Mouse (Mus musculus) stomach, postnatal 0 days (tissue): Measurements from ENCODE around the gene Smoc2.

ENCODE experiments used
- CTCF ChIP-seq: IDR thresholded peaks from 2 replicates; pipeline ENCODE4 v1.5.1; 2016; ENCODE audit warnings: antibody characterized with exemption, low read depth, mild to moderate bottlenecking, moderate library complexity
- EP300 ChIP-seq: optimal IDR thresholded peaks from 2 replicates; pipeline ENCODE3; 2016; ENCODE audit warnings: antibody characterized with exemption

DNA sequence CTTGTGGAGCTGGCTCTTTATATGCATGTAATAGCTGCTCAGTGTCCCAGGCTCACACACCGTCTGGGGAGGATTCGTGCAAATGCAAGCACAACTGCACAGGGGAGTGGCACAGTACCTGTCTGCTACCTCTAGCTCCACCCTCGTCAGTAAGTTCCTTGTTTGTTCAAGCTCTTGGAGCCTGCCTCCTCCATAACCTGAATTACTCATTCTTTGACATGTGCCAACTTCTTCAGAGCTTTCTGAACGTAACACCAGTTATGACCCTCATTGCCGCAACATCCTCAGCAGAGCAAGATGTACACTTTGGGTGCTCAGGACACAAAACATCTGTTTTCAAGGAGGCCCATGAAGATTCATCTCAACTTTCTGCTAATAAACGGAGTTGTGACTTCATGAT, 5.9 kb upstream of the Smoc2 start:
- TF ChIP-seq CTCF = no peak
- no peak for TF ChIP-seq EP300
